Mouse (Mus musculus): Measurements from ENCODE around the gene 6430571L13Rik. TPM values are rescaled to one million over a fixed set of nuclear protein-coding genes. Genes with fewer than 3 reads are reported as not detected.

The 6430571L13Rik gene
- 0.82 and 1.2 TPM in 2 replicates for polyA plus RNA-seq (2015; fragmentation: Nextera tagmentation; extraction: Ambion mirVana)

- 0 out of 2 replicates have a peak, but pooled peaks cover 3% of the 10 kb centered on the region for H3K27me3 ChIP-seq (ENCODE audit: insufficient read depth, low read length)
- peaks cover 20% of the 10 kb centered on the region for H3K4me1 ChIP-seq (ENCODE audit: insufficient read depth, low read length)
- no peaks in the 10 kb centered on the region for H3K36me3 ChIP-seq (ENCODE audit: insufficient read depth, low read length)
- peak within 1 kb of the TSS; percentile 68 for H3K9ac ChIP-seq (replicated peaks; ENCODE audit: low read length)
- peak within 1 kb of the TSS; percentile 64 for H3K4me3 ChIP-seq (ENCODE audit: low read length)
- ATAC-seq (ENCODE audit: low FRiP score, low TSS enrichment) = peak; percentile 93
- under 1% methylated on average over 34 of the region's 34 CpGs for WGBS
- H3K27ac ChIP-seq (ENCODE audit: low read length) = no peak within 1 kb of the TSS
- H3K4me2 ChIP-seq (replicated peaks; ENCODE audit: low read depth, low read length) = peak within 1 kb of the TSS; percentile 88
- no peaks in the 10 kb centered on the region for H3K9me3 ChIP-seq (ENCODE audit: low read length)
Measured at GRCm38 (mm10) chr9:107340267-107340859, at the start of gene 6430571L13Rik. 6430571L13Rik (plus strand) TSS chr9:107340602.

DNA sequence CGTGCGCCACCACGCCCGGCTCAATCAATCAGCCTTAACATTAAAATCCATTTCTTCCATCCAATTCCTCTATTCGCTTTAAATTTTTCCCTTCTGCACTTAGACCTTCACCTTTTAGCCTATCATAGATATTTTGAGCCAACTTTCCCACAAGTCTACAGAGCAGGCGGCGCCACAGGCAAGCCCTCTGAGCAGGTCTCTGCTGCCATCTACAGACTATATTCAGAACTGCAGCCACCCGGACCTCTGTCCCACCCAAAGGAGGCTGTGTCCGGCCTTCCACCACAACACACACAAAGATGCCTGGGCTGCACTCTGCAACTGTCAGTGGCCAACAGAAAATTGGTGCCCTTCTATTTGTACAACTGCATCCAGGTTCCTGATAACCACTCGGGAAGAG lies 49.5 kb upstream of the 6430571L13Rik start:
- H3K9me3 ChIP-seq (ENCODE audit: low read length) = no peaks in the 10 kb centered on the region
- peaks cover 17% of the 10 kb centered on the region for H3K4me1 ChIP-seq (ENCODE audit: insufficient read depth, low read length)
- no peak overlapping the region for H3K9ac ChIP-seq (replicated peaks; ENCODE audit: low read length)
- no peaks in the 10 kb centered on the region for H3K36me3 ChIP-seq (ENCODE audit: insufficient read depth, low read length)
- WGBS = 30% methylated on average over 10 of the region's 10 CpGs
- H3K4me3 ChIP-seq (ENCODE audit: low read length) = no peak overlapping the region
- no peaks in the 10 kb centered on the region for H3K27me3 ChIP-seq (ENCODE audit: insufficient read depth, low read length)
- H3K27ac ChIP-seq (ENCODE audit: low read length) = no peak overlapping the region
- no peak overlapping the region for H3K4me2 ChIP-seq (replicated peaks; ENCODE audit: low read depth, low read length)
- ATAC-seq (ENCODE audit: low FRiP score, low TSS enrichment) = no peak; the same call in 1 of the 2 replicates

- no peaks in the 10 kb centered on the region for H3K27me3 ChIP-seq (ENCODE audit: insufficient read depth, low read length)
- ATAC-seq (ENCODE audit: low FRiP score, low TSS enrichment) = no peak
- H3K27ac ChIP-seq (ENCODE audit: low read length) = no peak overlapping the region
- H3K4me3 ChIP-seq (ENCODE audit: low read length) = no peak overlapping the region
- H3K4me1 ChIP-seq (ENCODE audit: insufficient read depth, low read length) = peaks cover 25% of the 10 kb centered on the region
- 3% methylated on average over 6 of the region's 6 CpGs for WGBS
- H3K36me3 ChIP-seq (ENCODE audit: insufficient read depth, low read length) = no peaks in the 10 kb centered on the region
- no peak overlapping the region for H3K4me2 ChIP-seq (replicated peaks; ENCODE audit: low read depth, low read length)
- H3K9me3 ChIP-seq (ENCODE audit: low read length) = no peaks in the 10 kb centered on the region
- H3K9ac ChIP-seq (replicated peaks; ENCODE audit: low read length) = no peak overlapping the region
Measured at GRCm38 (mm10) chr9:107294249-107294648, 46.2 kb upstream of the 6430571L13Rik start.

DNA sequence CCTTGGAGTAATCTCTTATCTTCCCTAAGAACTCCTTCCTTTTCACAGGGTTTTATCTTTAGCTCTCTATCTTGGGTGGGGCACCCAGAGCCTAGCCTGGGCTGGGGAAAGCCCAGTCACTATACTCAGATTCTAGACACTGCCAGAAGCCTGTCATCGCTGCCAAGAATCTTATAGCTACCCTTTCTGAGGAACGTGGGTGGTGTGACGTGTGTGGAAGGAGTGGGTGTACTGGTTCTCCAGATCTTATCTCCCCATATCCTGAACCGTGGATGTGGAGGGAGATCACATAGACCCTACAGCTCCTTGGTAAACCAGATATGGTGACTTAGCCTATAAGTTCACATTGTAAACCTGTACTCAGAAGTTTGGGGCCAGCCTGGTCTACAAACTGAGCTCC lies 44.8 kb upstream of the 6430571L13Rik start:
- H3K27me3 ChIP-seq (ENCODE audit: insufficient read depth, low read length) = no peaks in the 10 kb centered on the region
- H3K36me3 ChIP-seq (ENCODE audit: insufficient read depth, low read length) = no peaks in the 10 kb centered on the region
- H3K4me3 ChIP-seq (ENCODE audit: low read length) = peak overlapping the region; percentile 69
- no peak for ATAC-seq (ENCODE audit: low FRiP score, low TSS enrichment)
- peak overlapping the region; percentile 76; the same call in 1 of the 2 replicates for H3K4me2 ChIP-seq (replicated peaks; ENCODE audit: low read depth, low read length)
- H3K9me3 ChIP-seq (ENCODE audit: low read length) = no peaks in the 10 kb centered on the region
- peak overlapping the region; percentile 65; the same call in 1 of the 2 replicates for H3K9ac ChIP-seq (replicated peaks; ENCODE audit: low read length)
- peaks cover 20% of the 10 kb centered on the region for H3K4me1 ChIP-seq (ENCODE audit: insufficient read depth, low read length)
- whole genome bisulfite sequencing = 70% methylated on average over 4 of the region's 4 CpGs
- no peak overlapping the region for H3K27ac ChIP-seq (ENCODE audit: low read length)

GRCm38 (mm10) chr9:107296016-107296040 lies 44.6 kb upstream of the 6430571L13Rik start, which contains the start of gene Cish:
Cish (plus strand) TSS chr9:107296026.
- Histone ChIP-seq H3K36me3 (ENCODE audit: insufficient read depth, low read length) (peaks cover 1% of the 10 kb centered on the region), H3K4me3 (ENCODE audit: low read length) (peak within 1 kb of the TSS; percentile 69), H3K27me3 (ENCODE audit: insufficient read depth, low read length) (no peaks in the 10 kb centered on the region), H3K9ac (replicated peaks; ENCODE audit: low read length) (peak within 1 kb of the TSS; percentile 86), H3K9me3 (ENCODE audit: low read length) (no peaks in the 10 kb centered on the region), H3K4me2 (replicated peaks; ENCODE audit: low read depth, low read length) (peak within 1 kb of the TSS; percentile 76), H3K27ac (ENCODE audit: low read length) (peak within 1 kb of the TSS; percentile 89), H3K4me1 (ENCODE audit: insufficient read depth, low read length) (peaks cover 20% of the 10 kb centered on the region)
- no peak for ATAC-seq (ENCODE audit: low FRiP score, low TSS enrichment)

GRCm38 (mm10) chr9:107296041-107296440 lies 44.4 kb upstream of the 6430571L13Rik start:
- Histone ChIP-seq H3K27ac (ENCODE audit: low read length) (peak overlapping the region; percentile 69; the same call in 1 of the 2 replicates), H3K9ac (replicated peaks; ENCODE audit: low read length) (peak overlapping the region; percentile 65), H3K27me3 (ENCODE audit: insufficient read depth, low read length) (no peaks in the 10 kb centered on the region), H3K36me3 (ENCODE audit: insufficient read depth, low read length) (peaks cover 4% of the 10 kb centered on the region), H3K4me1 (ENCODE audit: insufficient read depth, low read length) (peaks cover 20% of the 10 kb centered on the region), H3K4me3 (ENCODE audit: low read length) (peak overlapping the region; percentile 69), H3K9me3 (ENCODE audit: low read length) (no peaks in the 10 kb centered on the region), H3K4me2 (replicated peaks; ENCODE audit: low read depth, low read length) (peak overlapping the region; percentile 76)
- ATAC-seq (ENCODE audit: low FRiP score, low TSS enrichment) = peak; percentile 60
- WGBS = 6% methylated on average over 14 of the region's 14 CpGs

GRCm38 (mm10) chr9:107296501-107296965 lies 43.9 kb upstream of the 6430571L13Rik start:
- peak; percentile 97 for ATAC-seq (ENCODE audit: low FRiP score, low TSS enrichment)
- 0% methylated on average over 31 of the region's 31 CpGs for WGBS
- H3K9ac ChIP-seq (replicated peaks; ENCODE audit: low read length) = peak overlapping the region; percentile 86
- H3K9me3 ChIP-seq (ENCODE audit: low read length) = no peaks in the 10 kb centered on the region
- peak overlapping the region; percentile 76 for H3K4me2 ChIP-seq (replicated peaks; ENCODE audit: low read depth, low read length)
- peak overlapping the region; percentile 69 for H3K4me3 ChIP-seq (ENCODE audit: low read length)
- H3K27ac ChIP-seq (ENCODE audit: low read length) = peak overlapping the region; percentile 89
- no peaks in the 10 kb centered on the region for H3K27me3 ChIP-seq (ENCODE audit: insufficient read depth, low read length)
- peaks cover 20% of the 10 kb centered on the region for H3K4me1 ChIP-seq (ENCODE audit: insufficient read depth, low read length)
- peaks cover 8% of the 10 kb centered on the region for H3K36me3 ChIP-seq (ENCODE audit: insufficient read depth, low read length)

- Histone ChIP-seq H3K27ac (ENCODE audit: low read length) (peak overlapping the region; percentile 89), H3K9ac (replicated peaks; ENCODE audit: low read length) (peak overlapping the region; percentile 86), H3K4me2 (replicated peaks; ENCODE audit: low read depth, low read length) (peak overlapping the region; percentile 76), H3K4me3 (ENCODE audit: low read length) (peak overlapping the region; percentile 69), H3K36me3 (ENCODE audit: insufficient read depth, low read length) (peaks cover 9% of the 10 kb centered on the region), H3K4me1 (ENCODE audit: insufficient read depth, low read length) (peaks cover 20% of the 10 kb centered on the region), H3K27me3 (ENCODE audit: insufficient read depth, low read length) (no peaks in the 10 kb centered on the region), H3K9me3 (ENCODE audit: low read length) (no peaks in the 10 kb centered on the region)
- ATAC-seq (ENCODE audit: low FRiP score, low TSS enrichment) = peak; percentile 10
- 8% methylated on average over 16 of the region's 16 CpGs for WGBS
Measured at GRCm38 (mm10) chr9:107297059-107297458, 43.3 kb upstream of the 6430571L13Rik start.

DNA sequence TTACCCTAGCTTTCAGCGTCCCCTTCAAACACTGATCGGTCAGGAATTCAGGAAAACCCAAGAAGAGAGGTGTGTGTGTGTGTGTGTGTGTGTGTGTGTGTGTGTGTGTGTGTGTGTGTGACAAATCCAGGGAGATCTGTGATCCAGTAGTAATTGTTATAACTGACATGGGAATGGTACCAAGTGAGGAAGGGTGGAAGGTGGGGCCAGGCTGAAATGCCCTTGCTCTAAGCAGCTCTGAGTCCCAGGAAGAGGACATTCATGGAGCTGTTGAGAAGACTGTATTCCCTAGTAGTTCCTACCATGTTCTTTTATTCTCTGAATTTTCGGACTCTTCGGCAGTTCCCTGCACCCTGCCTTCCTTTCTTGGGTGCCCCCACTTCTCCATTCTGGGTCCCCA lies 42.7 kb upstream of the 6430571L13Rik start:
- peaks cover 20% of the 10 kb centered on the region for H3K4me1 ChIP-seq (ENCODE audit: insufficient read depth, low read length)
- H3K36me3 ChIP-seq (ENCODE audit: insufficient read depth, low read length) = peaks cover 9% of the 10 kb centered on the region
- no peaks in the 10 kb centered on the region for H3K9me3 ChIP-seq (ENCODE audit: low read length)
- WGBS = 83% methylated on average over 4 of the region's 4 CpGs
- peak overlapping the region; percentile 86 for H3K9ac ChIP-seq (replicated peaks; ENCODE audit: low read length)
- peak overlapping the region; percentile 69 for H3K4me3 ChIP-seq (ENCODE audit: low read length)
- no peaks in the 10 kb centered on the region for H3K27me3 ChIP-seq (ENCODE audit: insufficient read depth, low read length)
- peak overlapping the region; percentile 76 for H3K4me2 ChIP-seq (replicated peaks; ENCODE audit: low read depth, low read length)
- no peak for ATAC-seq (ENCODE audit: low FRiP score, low TSS enrichment)
- peak overlapping the region; percentile 89; the same call in 1 of the 2 replicates for H3K27ac ChIP-seq (ENCODE audit: low read length)

DNA sequence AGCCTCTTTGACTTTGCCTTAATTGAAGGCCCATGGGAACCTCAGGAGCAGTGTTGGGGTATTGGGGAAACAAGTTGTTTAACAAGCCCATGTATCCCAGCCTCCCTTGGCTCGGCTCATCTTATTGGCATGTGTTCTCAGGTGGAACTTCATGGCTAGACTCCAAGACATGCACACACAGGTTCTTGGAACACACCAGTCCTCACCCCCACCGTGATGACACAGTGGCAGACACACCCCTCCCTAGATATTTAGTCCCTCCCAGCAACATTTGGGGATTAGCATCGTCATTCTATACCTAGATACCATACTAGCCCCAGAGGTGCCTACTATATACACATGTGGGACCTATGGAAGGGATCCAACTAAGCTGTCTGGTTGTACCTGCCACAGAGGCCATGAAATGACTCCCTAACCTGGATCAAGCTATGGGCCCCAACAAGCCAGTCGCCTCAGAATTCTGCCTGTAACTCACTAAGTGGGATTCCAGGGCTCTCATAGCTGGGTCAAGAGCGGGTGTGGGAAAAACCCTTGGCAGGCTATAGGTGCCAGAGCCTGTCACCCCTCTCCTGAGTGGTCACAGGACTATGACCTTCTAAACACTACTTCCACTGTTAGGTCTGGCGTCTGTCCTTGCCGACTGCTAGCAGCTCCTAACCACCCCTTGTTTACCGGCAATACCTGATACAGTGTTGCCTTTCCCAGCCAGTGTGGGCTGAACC lies 42.2 kb upstream of the 6430571L13Rik start:
- WGBS = 77% methylated on average over 8 of the region's 8 CpGs
- no peaks in the 10 kb centered on the region for H3K9me3 ChIP-seq (ENCODE audit: low read length)
- H3K27me3 ChIP-seq (ENCODE audit: insufficient read depth, low read length) = no peaks in the 10 kb centered on the region
- no peak overlapping the region for H3K9ac ChIP-seq (replicated peaks; ENCODE audit: low read length)
- H3K4me1 ChIP-seq (ENCODE audit: insufficient read depth, low read length) = peaks cover 20% of the 10 kb centered on the region
- H3K27ac ChIP-seq (ENCODE audit: low read length) = no peak overlapping the region; the same call in 1 of the 2 replicates
- ATAC-seq (ENCODE audit: low FRiP score, low TSS enrichment) = no peak
- peaks cover 9% of the 10 kb centered on the region for H3K36me3 ChIP-seq (ENCODE audit: insufficient read depth, low read length)
- H3K4me3 ChIP-seq (ENCODE audit: low read length) = peak overlapping the region; percentile 69
- H3K4me2 ChIP-seq (replicated peaks; ENCODE audit: low read depth, low read length) = peak overlapping the region; percentile 76
